Mouse (Mus musculus) CH12.LX (cell line): ENCODE data around the gene Zbtb21.

ENCODE experiments used
- CHD2 ChIP-seq: IDR thresholded peaks from 2 replicates; pipeline ENCODE4 v1.6.1; 2011; ENCODE audit warnings: low read length, improper control_type of control experiment
- CTCF ChIP-seq, 2 experiments: IDR thresholded peaks in 1 of 2; conservative IDR thresholded peaks in 1 of 2; 2 replicates each; pipeline ENCODE4 v1.5.1; 2011 to 2012; ENCODE audit warnings: low read depth in 2 of 2, low read length in 2 of 2, improper control_type of control experiment in 1 of 2, inconsistent platforms in 1 of 2, mild to moderate bottlenecking in 1 of 2, moderate library complexity in 1 of 2
- E2F4 ChIP-seq: IDR thresholded peaks from 2 replicates; pipeline ENCODE4 v1.6.1; 2011; ENCODE audit warnings: low read depth, low read length, improper control_type of control experiment; ENCODE audit not compliant: insufficient replicate concordance
- EP300 ChIP-seq: IDR thresholded peaks from 2 replicates; pipeline ENCODE4 v1.6.1; 2011; ENCODE audit warnings: low read length, improper control_type of control experiment
- JUND ChIP-seq: conservative IDR thresholded peaks from 2 replicates; pipeline ENCODE4 v1.6.1; 2011; ENCODE audit warnings: low read depth, low read length, improper control_type of control experiment
- KAT2A ChIP-seq: IDR thresholded peaks from 2 replicates; pipeline ENCODE4 v1.6.1; 2012; ENCODE audit warnings: low read length, improper control_type of control experiment, inconsistent platforms; ENCODE audit not compliant: insufficient replicate concordance
- MAFK ChIP-seq: IDR thresholded peaks from 2 replicates; pipeline ENCODE4 v1.6.1; 2011; ENCODE audit warnings: low read length, improper control_type of control experiment; ENCODE audit not compliant: insufficient replicate concordance
- POLR2A ChIP-seq: IDR thresholded peaks from 2 replicates; pipeline ENCODE4 v1.6.1; 2011; ENCODE audit warnings: low read depth, mild to moderate bottlenecking, improper control_type of control experiment, low read length
- USF1 ChIP-seq: IDR thresholded peaks from 2 replicates; pipeline ENCODE4 v1.6.1; 2014; ENCODE audit warnings: low read depth, mild to moderate bottlenecking, inconsistent platforms, low read length, improper control_type of control experiment

- TF ChIP-seq CHD2 = no peak
- TF ChIP-seq POLR2A = no peak
- no peak for TF ChIP-seq E2F4
- no peak for TF ChIP-seq CTCF (conservative IDR thresholded peaks at IDR 0.05 in 1 of 2, IDR thresholded peaks at IDR 0.05 in 1 of 2; ENCODE audit: low read depth in 2 of 2, low read length in 2 of 2)
- TF ChIP-seq JUND = no peak
- no peak for TF ChIP-seq USF1
- TF ChIP-seq EP300 = no peak
- TF ChIP-seq KAT2A = no peak
- no peak for TF ChIP-seq MAFK
These were observed 41.8 kb downstream of the Zbtb21 start for GRCm38 (mm10) chr16:97920621-97921020.
